Mouse (Mus musculus): ENCODE measurements around the gene Rap1b. TPM values are rescaled to one million over a fixed set of nuclear protein-coding genes. Genes with fewer than 3 reads are reported as not detected.

Gene Rap1b
- polyA plus RNA-seq, 1 experiment from 2014 or later = 169 TPM

DNA sequence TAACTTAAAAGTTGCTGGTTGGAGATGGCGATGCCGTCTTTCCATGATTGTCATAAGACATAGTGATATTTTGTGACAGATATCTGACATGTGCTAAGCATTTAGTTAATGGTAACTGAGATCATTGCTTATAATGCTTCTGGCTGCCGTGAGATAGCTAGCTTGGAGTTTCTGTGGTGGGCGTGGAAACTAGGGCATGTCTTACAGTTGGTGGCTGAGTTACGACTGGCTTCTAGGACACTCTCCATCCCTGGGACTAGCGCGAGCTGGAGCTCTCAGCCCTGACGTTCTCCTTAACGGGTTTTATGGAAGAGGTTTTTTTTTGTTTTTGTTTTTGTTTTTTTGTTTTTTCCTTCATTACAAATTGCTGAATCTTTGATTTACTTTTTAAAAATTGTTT is 32.8 kb upstream of the Rap1b start:
- Histone ChIP-seq H3K4me2 (ENCODE audit: low read length) (no peak overlapping the region), H3K27me3 (replicated peaks; ENCODE audit: control insufficient read depth, insufficient read depth, low read length) (no peaks in the 10 kb centered on the region), H3K9me3 (ENCODE audit: control insufficient read depth, low read length) (no peaks in the 10 kb centered on the region), H3K4me1 (ENCODE audit: control insufficient read depth, insufficient read depth, low read depth, low read length) (no peaks in the 10 kb centered on the region), H3K4me3 (ENCODE audit: low read length) (no peak overlapping the region), H3K27ac (ENCODE audit: low read depth, low read length) (no peak overlapping the region), H3K36me3 (ENCODE audit: control insufficient read depth, insufficient read depth, low read length) (no peaks in the 10 kb centered on the region), H3K9ac (ENCODE audit: low read depth, low read length) (no peak overlapping the region)
- WGBS = 90% methylated on average over 9 of the region's 9 CpGs
- no peak for ATAC-seq

- Histone ChIP-seq H3K9me3 (ENCODE audit: control insufficient read depth, low read length) (no peaks in the 10 kb centered on the region), H3K9ac (ENCODE audit: low read depth, low read length) (no peak overlapping the region), H3K4me3 (ENCODE audit: low read length) (no peak overlapping the region), H3K27ac (ENCODE audit: low read depth, low read length) (no peak overlapping the region), H3K27me3 (replicated peaks; ENCODE audit: control insufficient read depth, insufficient read depth, low read length) (no peaks in the 10 kb centered on the region), H3K4me1 (ENCODE audit: control insufficient read depth, insufficient read depth, low read depth, low read length) (no peaks in the 10 kb centered on the region), H3K4me2 (ENCODE audit: low read length) (no peak overlapping the region), H3K36me3 (ENCODE audit: control insufficient read depth, insufficient read depth, low read length) (no peaks in the 10 kb centered on the region)
- ATAC-seq = no peak
- 85% methylated on average over 8 of the region's 8 CpGs for WGBS
Measured at GRCm38 (mm10) chr10:117876801-117877200, 31.0 kb upstream of the Rap1b start.

GRCm38 (mm10) chr10:117876400-117876799 is 30.6 kb upstream of the Rap1b start:
- 91% methylated on average over 18 of the region's 18 CpGs for WGBS
- Histone ChIP-seq H3K4me2 (ENCODE audit: low read length) (no peak overlapping the region), H3K9me3 (ENCODE audit: control insufficient read depth, low read length) (no peaks in the 10 kb centered on the region), H3K27me3 (replicated peaks; ENCODE audit: control insufficient read depth, insufficient read depth, low read length) (no peaks in the 10 kb centered on the region), H3K27ac (ENCODE audit: low read depth, low read length) (no peak overlapping the region), H3K4me3 (ENCODE audit: low read length) (no peak overlapping the region), H3K9ac (ENCODE audit: low read depth, low read length) (no peak overlapping the region), H3K4me1 (ENCODE audit: control insufficient read depth, insufficient read depth, low read depth, low read length) (no peaks in the 10 kb centered on the region), H3K36me3 (ENCODE audit: control insufficient read depth, insufficient read depth, low read length) (no peaks in the 10 kb centered on the region)
- no peak for ATAC-seq

GRCm38 (mm10) chr10:117874936-117875335 is 29.1 kb upstream of the Rap1b start:
- Histone ChIP-seq H3K4me2 (ENCODE audit: low read length) (no peak overlapping the region), H3K9me3 (ENCODE audit: control insufficient read depth, low read length) (no peaks in the 10 kb centered on the region), H3K27ac (ENCODE audit: low read depth, low read length) (no peak overlapping the region), H3K9ac (ENCODE audit: low read depth, low read length) (no peak overlapping the region), H3K4me1 (ENCODE audit: control insufficient read depth, insufficient read depth, low read depth, low read length) (no peaks in the 10 kb centered on the region), H3K27me3 (replicated peaks; ENCODE audit: control insufficient read depth, insufficient read depth, low read length) (no peaks in the 10 kb centered on the region), H3K4me3 (ENCODE audit: low read length) (no peak overlapping the region), H3K36me3 (ENCODE audit: control insufficient read depth, insufficient read depth, low read length) (no peaks in the 10 kb centered on the region)
- ATAC-seq = no peak
- 71% methylated on average over 10 of the region's 10 CpGs for WGBS

GRCm38 (mm10) chr10:117873952-117874351 is 28.1 kb upstream of the Rap1b start:
- Histone ChIP-seq H3K9ac (ENCODE audit: low read depth, low read length) (no peak overlapping the region), H3K4me1 (ENCODE audit: control insufficient read depth, insufficient read depth, low read depth, low read length) (no peaks in the 10 kb centered on the region), H3K4me2 (ENCODE audit: low read length) (no peak overlapping the region), H3K27ac (ENCODE audit: low read depth, low read length) (no peak overlapping the region), H3K9me3 (ENCODE audit: control insufficient read depth, low read length) (no peaks in the 10 kb centered on the region), H3K27me3 (replicated peaks; ENCODE audit: control insufficient read depth, insufficient read depth, low read length) (no peaks in the 10 kb centered on the region), H3K36me3 (ENCODE audit: control insufficient read depth, insufficient read depth, low read length) (no peaks in the 10 kb centered on the region), H3K4me3 (ENCODE audit: low read length) (no peak overlapping the region)
- ATAC-seq = no peak
- WGBS = 81% methylated on average over 4 of the region's 4 CpGs

GRCm38 (mm10) chr10:117872468-117872867 is 26.6 kb upstream of the Rap1b start:
- no peak for ATAC-seq
- H3K27ac ChIP-seq (ENCODE audit: low read depth, low read length) = no peak overlapping the region
- H3K36me3 ChIP-seq (ENCODE audit: control insufficient read depth, insufficient read depth, low read length) = no peaks in the 10 kb centered on the region
- 83% methylated on average over 10 of the region's 10 CpGs for WGBS
- no peaks in the 10 kb centered on the region for H3K9me3 ChIP-seq (ENCODE audit: control insufficient read depth, low read length)
- H3K9ac ChIP-seq (ENCODE audit: low read depth, low read length) = no peak overlapping the region
- H3K4me1 ChIP-seq (ENCODE audit: control insufficient read depth, insufficient read depth, low read depth, low read length) = no peaks in the 10 kb centered on the region
- H3K4me2 ChIP-seq (ENCODE audit: low read length) = no peak overlapping the region
- H3K27me3 ChIP-seq (replicated peaks; ENCODE audit: control insufficient read depth, insufficient read depth, low read length) = no peaks in the 10 kb centered on the region
- no peak overlapping the region for H3K4me3 ChIP-seq (ENCODE audit: low read length)

DNA sequence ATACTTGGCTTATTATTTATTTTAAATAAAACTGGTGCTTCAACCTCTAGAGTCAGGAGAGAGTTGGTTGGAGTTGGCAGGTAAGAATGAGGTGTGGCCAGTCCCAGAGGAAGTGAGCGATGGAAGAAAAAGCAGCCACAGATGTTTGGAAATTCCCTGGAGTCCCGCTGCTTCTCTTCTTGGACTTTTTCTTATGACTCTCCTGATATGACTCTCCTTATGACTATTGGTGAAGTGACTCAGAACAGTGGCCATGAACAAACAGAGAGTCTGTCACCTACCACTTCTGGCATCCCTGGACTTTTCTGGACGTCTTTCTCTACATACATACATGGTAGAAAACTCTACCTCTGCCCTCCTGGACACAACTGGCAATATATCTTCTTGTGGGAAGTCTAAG is 21.5 kb upstream of the Rap1b start:
- Histone ChIP-seq H3K4me2 (ENCODE audit: low read length) (no peak overlapping the region), H3K27ac (ENCODE audit: low read depth, low read length) (no peak overlapping the region), H3K4me1 (ENCODE audit: control insufficient read depth, insufficient read depth, low read depth, low read length) (no peaks in the 10 kb centered on the region), H3K9me3 (ENCODE audit: control insufficient read depth, low read length) (no peaks in the 10 kb centered on the region), H3K27me3 (replicated peaks; ENCODE audit: control insufficient read depth, insufficient read depth, low read length) (no peaks in the 10 kb centered on the region), H3K36me3 (ENCODE audit: control insufficient read depth, insufficient read depth, low read length) (no peaks in the 10 kb centered on the region), H3K9ac (ENCODE audit: low read depth, low read length) (no peak overlapping the region), H3K4me3 (ENCODE audit: low read length) (no peak overlapping the region)
- ATAC-seq = no peak
- 96% methylated on average over 3 of the region's 3 CpGs for WGBS

DNA sequence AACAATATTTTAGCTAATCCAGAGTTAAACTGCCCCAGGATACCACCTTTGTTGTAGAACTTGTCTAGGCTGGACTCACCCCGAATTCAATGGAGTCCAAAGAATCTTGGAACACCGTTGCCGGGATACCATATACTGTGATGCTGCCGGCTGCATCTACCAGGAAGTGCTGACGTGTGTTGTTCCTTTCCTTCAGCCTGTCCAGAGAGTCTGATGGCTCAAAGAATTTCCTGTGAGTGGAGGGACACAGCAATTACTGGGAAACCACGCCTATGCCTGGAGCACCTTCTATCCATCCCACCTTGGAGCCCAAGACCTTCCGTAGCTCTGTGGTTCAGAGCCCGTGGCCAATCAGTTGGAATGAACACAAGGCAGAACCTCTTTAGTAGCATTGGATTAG is 20.8 kb upstream of the Rap1b start:
- H3K4me3 ChIP-seq (ENCODE audit: low read length) = no peak overlapping the region
- WGBS = 67% methylated on average over 8 of the region's 8 CpGs
- no peak for ATAC-seq
- no peaks in the 10 kb centered on the region for H3K36me3 ChIP-seq (ENCODE audit: control insufficient read depth, insufficient read depth, low read length)
- H3K4me2 ChIP-seq (ENCODE audit: low read length) = no peak overlapping the region
- H3K4me1 ChIP-seq (ENCODE audit: control insufficient read depth, insufficient read depth, low read depth, low read length) = no peaks in the 10 kb centered on the region
- H3K9me3 ChIP-seq (ENCODE audit: control insufficient read depth, low read length) = no peaks in the 10 kb centered on the region
- no peak overlapping the region for H3K27ac ChIP-seq (ENCODE audit: low read depth, low read length)
- H3K27me3 ChIP-seq (replicated peaks; ENCODE audit: control insufficient read depth, insufficient read depth, low read length) = no peaks in the 10 kb centered on the region
- no peak overlapping the region for H3K9ac ChIP-seq (ENCODE audit: low read depth, low read length)

- H3K36me3 ChIP-seq (ENCODE audit: control insufficient read depth, insufficient read depth, low read length) = no peaks in the 10 kb centered on the region
- H3K27me3 ChIP-seq (replicated peaks; ENCODE audit: control insufficient read depth, insufficient read depth, low read length) = no peaks in the 10 kb centered on the region
- WGBS = 79% methylated on average over 6 of the region's 6 CpGs
Measured at GRCm38 (mm10) chr10:117864695-117865094, 18.9 kb upstream of the Rap1b start.

DNA sequence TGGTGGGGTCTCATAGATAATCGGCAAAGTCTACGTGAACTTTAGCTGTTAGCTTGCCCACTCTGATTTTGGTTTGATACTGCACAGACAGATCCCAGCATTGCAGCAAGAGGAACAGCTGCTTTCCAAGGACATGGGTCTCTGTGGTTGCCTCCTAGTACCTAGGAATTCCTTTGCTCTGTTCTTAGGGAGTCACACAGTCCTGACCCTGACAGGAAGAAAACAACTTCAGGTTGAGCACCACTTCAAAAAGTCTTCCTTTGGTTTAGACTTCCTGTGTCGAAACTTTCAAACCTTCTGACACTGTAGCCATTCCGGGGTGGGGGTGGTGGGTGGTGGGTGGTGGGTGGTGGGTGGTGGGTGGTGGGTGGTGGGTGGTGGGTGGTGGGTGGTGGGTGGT is 18.4 kb upstream of the Rap1b start:
- no peaks in the 10 kb centered on the region for H3K4me1 ChIP-seq (ENCODE audit: control insufficient read depth, insufficient read depth, low read depth, low read length)
- no peaks in the 10 kb centered on the region for H3K36me3 ChIP-seq (ENCODE audit: control insufficient read depth, insufficient read depth, low read length)
- ATAC-seq = no peak
- no peak overlapping the region for H3K27ac ChIP-seq (ENCODE audit: low read depth, low read length)
- no peak overlapping the region for H3K4me2 ChIP-seq (ENCODE audit: low read length)
- WGBS = 93% methylated on average over 4 of the region's 4 CpGs
- no peak overlapping the region for H3K9ac ChIP-seq (ENCODE audit: low read depth, low read length)
- H3K9me3 ChIP-seq (ENCODE audit: control insufficient read depth, low read length) = no peaks in the 10 kb centered on the region
- H3K4me3 ChIP-seq (ENCODE audit: low read length) = no peak overlapping the region
- H3K27me3 ChIP-seq (replicated peaks; ENCODE audit: control insufficient read depth, insufficient read depth, low read length) = no peaks in the 10 kb centered on the region

More at GRCm38 (mm10) chr10:117864695-117865094, 18.9 kb upstream of the Rap1b start:
- H3K4me1 ChIP-seq (ENCODE audit: control insufficient read depth, insufficient read depth, low read depth, low read length) = no peaks in the 10 kb centered on the region
- H3K4me2 ChIP-seq (ENCODE audit: low read length) = no peak overlapping the region
- ATAC-seq = no peak
- H3K9me3 ChIP-seq (ENCODE audit: control insufficient read depth, low read length) = no peaks in the 10 kb centered on the region
- H3K9ac ChIP-seq (ENCODE audit: low read depth, low read length) = no peak overlapping the region
- H3K4me3 ChIP-seq (ENCODE audit: low read length) = no peak overlapping the region
- H3K27ac ChIP-seq (ENCODE audit: low read depth, low read length) = no peak overlapping the region
